Mouse (Mus musculus) gastrocnemius, adult 18-20 months (tissue): ENCODE measurements around the gene Fam71e2. TPM values are rescaled to one million over a fixed set of nuclear protein-coding genes. Genes with fewer than 3 reads are reported as not detected.

Experiments
- DNase-seq: peaks from one replicate; pipeline ENCODE4 v3.0.0; 2021; ENCODE audit warnings: low spot score
- total RNA-seq, 2 experiments: library from RNA; stranded (reverse); gene quantifications; 2 replicates each; pipeline ENCODE4 v1.2.3; 2021

The Fam71e2 gene
- total RNA-seq, 2 experiments from 2014 or later, result not detected

GRCm38 (mm10) chr7:4739544-4740275 lies 31.4 kb downstream of the Fam71e2 start, which contains the start of gene Kmt5c:
Gene Kmt5c, plus strand, starts transcription at chr7:4740115.
- peak; percentile 100 for DNase-seq

- DNase-seq, result no peak
Observed at GRCm38 (mm10) chr7:4739041-4739543, 32.0 kb downstream of the Fam71e2 start.

DNA sequence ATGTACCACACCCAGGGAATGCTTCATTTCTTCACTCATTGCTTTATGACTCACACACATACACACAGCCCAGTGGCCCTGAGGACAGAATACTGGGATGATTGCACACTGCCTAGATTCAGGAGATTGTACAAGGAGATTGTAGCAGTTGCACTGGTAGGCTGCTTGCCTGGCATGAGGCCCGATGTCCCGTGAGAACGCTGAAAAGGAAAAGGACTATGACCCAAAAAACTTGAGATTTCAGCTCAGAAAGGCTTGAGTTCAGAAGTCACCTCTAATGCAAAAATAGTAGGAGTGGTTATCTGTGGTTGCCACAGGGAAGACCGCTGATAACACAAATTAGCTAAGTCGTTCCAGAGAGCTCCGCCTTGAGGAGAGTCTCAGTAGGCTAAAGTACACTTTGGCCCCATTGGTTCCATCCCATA lies 38.1 kb downstream of the Fam71e2 start:
- DNase-seq, result no peak

GRCm38 (mm10) chr7:4731090-4731489 lies 40.0 kb downstream of the Fam71e2 start:
- DNase-seq, result no peak

DNA sequence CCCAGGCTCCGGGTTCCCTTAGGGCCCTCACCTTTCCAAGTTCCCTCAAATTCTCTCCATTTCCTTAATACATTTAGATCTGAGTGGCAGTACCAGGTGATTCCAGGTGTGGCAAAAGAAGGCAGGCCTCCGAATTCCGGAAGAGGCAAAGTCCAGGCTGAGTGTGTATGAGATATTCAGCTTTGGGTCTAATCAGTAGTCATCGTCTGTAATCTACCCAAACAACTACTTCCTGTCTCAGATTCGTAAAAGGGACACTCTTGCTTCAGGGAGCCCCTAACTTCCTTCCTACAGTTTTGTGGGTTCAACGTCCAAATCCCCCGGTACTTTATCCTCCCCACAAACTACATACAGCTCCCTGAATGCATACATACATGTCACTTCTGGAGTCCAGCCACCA lies 45.9 kb downstream of the Fam71e2 start, which contains the start of gene Tmem150b:
Gene Tmem150b, minus strand, starts transcription at position 81 of the 400 bp plus-strand sequence.
- no peak for DNase-seq

GRCm38 (mm10) chr7:4724359-4724758 lies 46.7 kb downstream of the Fam71e2 start:
- no peak for DNase-seq

- no peak for DNase-seq
Observed at GRCm38 (mm10) chr7:4723508-4723907, 47.6 kb downstream of the Fam71e2 start.

DNA sequence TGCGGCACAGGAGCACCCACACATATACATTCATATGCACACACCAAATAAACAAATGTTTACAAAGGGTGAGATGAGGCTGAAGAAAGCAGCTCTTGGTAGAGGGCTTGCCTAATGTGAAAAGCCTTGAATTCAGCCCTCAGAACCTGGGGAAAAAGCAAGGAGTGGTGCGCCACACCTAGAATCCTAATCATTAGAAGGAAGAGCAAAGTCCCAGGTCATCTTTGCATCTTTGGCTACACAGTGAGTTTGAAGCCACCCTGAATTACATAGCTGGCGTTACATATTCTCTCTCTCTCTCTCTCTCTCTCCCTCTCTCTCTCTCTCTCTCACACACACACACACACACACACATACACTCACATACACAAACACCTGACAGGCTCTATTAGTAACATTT lies 51.8 kb downstream of the Fam71e2 start:
- DNase-seq, result no peak

GRCm38 (mm10) chr7:4716955-4717354 lies 54.1 kb downstream of the Fam71e2 start:
- no peak for DNase-seq

- DNase-seq, result no peak
Observed at GRCm38 (mm10) chr7:4712594-4712993, 58.5 kb downstream of the Fam71e2 start.

DNA sequence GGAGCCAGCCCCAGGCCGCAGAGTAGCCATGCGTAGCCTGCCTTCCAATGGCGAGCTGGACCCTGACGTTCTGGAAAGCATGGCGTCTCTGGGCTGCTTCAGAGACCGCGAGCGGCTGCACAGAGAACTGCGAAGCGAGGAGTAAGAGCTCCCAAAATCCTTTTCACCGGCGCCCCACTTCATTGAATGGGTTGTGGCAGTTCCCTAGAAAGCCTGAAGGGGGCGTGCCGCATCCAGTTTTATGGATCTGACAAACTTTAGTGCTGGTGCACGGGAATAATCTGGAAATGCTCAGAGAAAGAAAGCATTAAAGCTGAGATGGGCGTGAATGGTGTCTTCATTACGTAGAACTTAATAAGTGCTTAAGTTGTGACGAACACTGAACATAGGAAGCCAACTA lies 66.0 kb downstream of the Fam71e2 start:
- peak; percentile 40 for DNase-seq

Other genes starting within 250 kb of the Fam71e2 start
- not detected for gene Tnni3, start 247.1 kb downstream of the Fam71e2 start, total RNA-seq
- gene Dnaaf3, start 238.8 kb downstream of the Fam71e2 start, total RNA-seq, result not detected
- gene Syt5, start 223.8 kb downstream of the Fam71e2 start, total RNA-seq, result not detected
- gene Ptprh, start 167.3 kb downstream of the Fam71e2 start, total RNA-seq, result not detected
- 1 to 10 TPM; 2.3 to 2.6 TPM for gene Tmem86b, start 139.9 kb downstream of the Fam71e2 start, total RNA-seq
- 10 to 100 TPM; 45.8 to 46.6 TPM for gene Ppp6r1, start 112.3 kb downstream of the Fam71e2 start, total RNA-seq
- 10 to 100 TPM; 22.1 to 23.9 TPM for gene Hspbp1, start 86.2 kb downstream of the Fam71e2 start, total RNA-seq
- under 1 TPM; 0.50 to 0.64 TPM for gene Brsk1, start 80.7 kb downstream of the Fam71e2 start, total RNA-seq
- not detected for gene Tmem150b, start 46.1 kb downstream of the Fam71e2 start, total RNA-seq
- gene Kmt5c, start 31.2 kb downstream of the Fam71e2 start, total RNA-seq, result 1 to 10 TPM; 5.5 to 5.6 TPM
- gene Cox6b2, start 18.2 kb downstream of the Fam71e2 start, total RNA-seq, result 1 to 10 TPM in 1 of 2 experiments, under 1 TPM in 1; 0.87 to 1.3 TPM
- gene Il11, start 11.6 kb upstream of the Fam71e2 start, total RNA-seq, result under 1 TPM in 1 of 2 experiments, not detected in 1; 0.14 TPM
- not detected for gene Tmem190, start 11.6 kb upstream of the Fam71e2 start, total RNA-seq
- 10 to 100 TPM in 1 of 2 experiments, 1 to 10 TPM in 1; 7.1 to 10.0 TPM for gene Tmem238, start 18.4 kb upstream of the Fam71e2 start, total RNA-seq
- gene Rpl28, start 21.6 kb upstream of the Fam71e2 start, total RNA-seq, result 100 to 1,000 TPM; 582 to 601 TPM
- 10 to 100 TPM; 84.1 to 86.9 TPM for gene Ube2s, start 41.3 kb upstream of the Fam71e2 start, total RNA-seq
- not detected for gene Shisa7, start 73.4 kb upstream of the Fam71e2 start, total RNA-seq
- 1 to 10 TPM; 6.0 to 8.2 TPM for gene Isoc2b, start 99.0 kb upstream of the Fam71e2 start, total RNA-seq
- 10 to 100 TPM; 26.9 to 32.6 TPM for gene Isoc2a, start 105.9 kb upstream of the Fam71e2 start, total RNA-seq
- under 1 TPM; 0.18 to 0.64 TPM for gene Gm36210, start 135.2 kb upstream of the Fam71e2 start, total RNA-seq
- gene Zfp628, start 143.9 kb upstream of the Fam71e2 start, total RNA-seq, result 1 to 10 TPM; 8.7 to 8.9 TPM
- gene Nat14, start 150.7 kb upstream of the Fam71e2 start, total RNA-seq, result 1 to 10 TPM; 3.2 to 4.6 TPM
- 1 to 10 TPM; 3.9 to 4.7 TPM for gene Ssc5d, start 154.5 kb upstream of the Fam71e2 start, total RNA-seq
- 100 to 1,000 TPM in 1 of 2 experiments, 10 to 100 TPM in 1; 37.4 to 119 TPM for gene Sbk2, start 193.1 kb upstream of the Fam71e2 start, total RNA-seq
- gene Sbk3, start 199.9 kb upstream of the Fam71e2 start, total RNA-seq, result 10 to 100 TPM in 1 of 2 experiments, 1 to 10 TPM in 1; 1.8 to 15.5 TPM
- gene Zfp579, start 224.9 kb upstream of the Fam71e2 start, total RNA-seq, result 10 to 100 TPM in 1 of 2 experiments, 1 to 10 TPM in 1; 8.7 to 13.9 TPM
- 1 to 10 TPM; 8.0 to 8.5 TPM for gene Zfp524, start 243.1 kb upstream of the Fam71e2 start, total RNA-seq
- gene Fiz1, start 243.4 kb upstream of the Fam71e2 start, total RNA-seq, result 10 to 100 TPM; 19.0 to 24.4 TPM
- gene Gm44973, start 244.2 kb upstream of the Fam71e2 start, total RNA-seq, result not detected
- gene Zfp865, start 249.1 kb upstream of the Fam71e2 start, total RNA-seq, result 10 to 100 TPM; 12.4 to 13.2 TPM
- gene Ccdc106, start 249.3 kb upstream of the Fam71e2 start, total RNA-seq, result not detected